Mouse (Mus musculus): ENCODE measurements around the gene Rapgef1. TPM values are rescaled to one million over a fixed set of nuclear protein-coding genes. Genes with fewer than 3 reads are reported as not detected.

The Rapgef1 gene
- polyA plus RNA-seq, 1 experiment: 52.4 TPM

Other genes with a start within 250 kb of the Rapgef1 start
- gene Gm13420, start 132.0 kb downstream of the Rapgef1 start, polyA plus RNA-seq (2012; rRNA removed): 0.09 TPM in 1 of 2 replicates, not detected in the other
- gene Gm13547, start 139.6 kb downstream of the Rapgef1 start, polyA plus RNA-seq (2012; rRNA removed): not detected in 2 replicates
- 23.1 and 34.4 TPM in 2 replicates for gene Coq4, start 167.8 kb downstream of the Rapgef1 start, polyA plus RNA-seq (2012; rRNA removed)
- gene Trub2, start 168.8 kb downstream of the Rapgef1 start, polyA plus RNA-seq (2012; rRNA removed): 54.2 and 73.3 TPM in 2 replicates
- 64.2 and 65.8 TPM in 2 replicates for gene Slc27a4, start 182.9 kb downstream of the Rapgef1 start, polyA plus RNA-seq (2012; rRNA removed)
- 41.9 and 61.3 TPM in 2 replicates for gene Urm1, start 200.4 kb downstream of the Rapgef1 start, polyA plus RNA-seq (2012; rRNA removed)
- 15.0 and 22.4 TPM in 2 replicates for gene Cercam, start 249.4 kb downstream of the Rapgef1 start, polyA plus RNA-seq (2012; rRNA removed)